Mouse (Mus musculus) C2C12 (cell line): ENCODE measurements around the gene Casd1.

Experiments used
- CTCF ChIP-seq: IDR thresholded peaks from one replicate; pipeline ENCODE4 v1.5.1; 2011; ENCODE audit not compliant: control insufficient read depth, insufficient read depth, insufficient read length
- MAX ChIP-seq: IDR thresholded peaks from one replicate; pipeline ENCODE4 v1.6.1; 2011; ENCODE audit warnings: mild to moderate bottlenecking, control low read depth
- MYOD1 ChIP-seq: IDR thresholded peaks from one replicate; pipeline ENCODE4 v1.6.1; 2011; ENCODE audit warnings: low read depth; ENCODE audit not compliant: control insufficient read depth, insufficient read length
- MYOG ChIP-seq: IDR thresholded peaks from one replicate; pipeline ENCODE4 v1.6.1; 2011; ENCODE audit not compliant: control insufficient read depth, insufficient read length; ENCODE audit errors: extremely low read depth
- USF1 ChIP-seq: IDR thresholded peaks from one replicate; pipeline ENCODE4 v1.6.1; 2011; ENCODE audit warnings: low read depth, mild to moderate bottlenecking, control low read depth, moderate library complexity

- no peak for TF ChIP-seq MYOD1
- TF ChIP-seq CTCF, result no peak
- TF ChIP-seq USF1, result no peak
- no peak for TF ChIP-seq MYOG
- no peak for TF ChIP-seq MAX
Observed at GRCm38 (mm10) chr6:4587946-4588345, 12.7 kb upstream of the Casd1 start.
